Mouse (Mus musculus) cortical plate, adult 2 months (tissue): ENCODE measurements at regions not wholly inside any gene's neighbourhood (a gene's known extent, or its start where the extent isn't known, plus 50 kb on each side); places are given as distances from the start of the nearest gene placed in this dataset.

ENCODE experiments used
- CTCF ChIP-seq: fragments of 200-500 bp; IDR thresholded peaks from 2 replicates; pipeline ENCODE4 v1.5.1; 2011; ENCODE audit warnings: mild to moderate bottlenecking, control low read depth, low read length; ENCODE audit not compliant: insufficient read depth; ENCODE audit errors: extremely low read depth
- POLR2A ChIP-seq: fragments of 200-500 bp; IDR thresholded peaks from 2 replicates; pipeline ENCODE4 v1.6.1; 2011; ENCODE audit warnings: mild to moderate bottlenecking, low read length, control low read depth; ENCODE audit not compliant: insufficient read depth; ENCODE audit errors: extremely low read depth

DNA sequence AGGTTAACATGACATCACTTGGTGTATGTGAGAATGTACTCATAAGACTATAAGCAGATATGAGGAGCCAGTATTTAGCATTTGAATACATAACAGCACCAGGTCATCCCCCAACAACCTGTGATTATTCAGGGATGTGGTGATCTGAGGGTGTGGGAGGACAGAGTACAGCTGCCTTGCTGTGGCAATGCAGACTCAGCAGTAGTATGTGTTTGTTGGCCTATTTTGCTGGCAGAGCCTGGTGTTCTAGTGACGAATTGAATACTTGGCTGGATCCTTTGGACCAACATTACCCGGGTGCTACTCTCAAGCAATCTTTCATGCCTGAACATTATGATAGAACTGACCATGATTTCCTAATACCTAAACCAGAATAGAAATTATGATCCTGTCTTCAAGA is 409.1 kb upstream of the Actbl2 start:
- TF ChIP-seq CTCF (no peak), POLR2A (no peak)
